Mouse (Mus musculus) kidney, postnatal 0 days (tissue): Measurements from ENCODE around the gene Robo2. TPM values are rescaled to one million over a fixed set of nuclear protein-coding genes. Genes with fewer than 3 reads are reported as not detected.
A peak's percentile ranks its signal among the peaks of the same experiment; 100 is the strongest.

Experiments used
- ATAC-seq: fragments of 200-750 bp; cut with Nextera tagmentation; replicated peaks from 2 replicates; pipeline ENCODE4 v1.8.0; 2017; ENCODE audit warnings: low read depth, moderate number of reproducible peaks, moderate TSS enrichment, moderate library complexity; ENCODE audit not compliant: low FRiP score
- DNase-seq: peaks from one replicate; pipeline ENCODE4 v3.0.0-alpha.2; 2016; ENCODE audit warnings: low spot score
- H3K27ac ChIP-seq: fragments of 300-500 bp; sonication (generic); 2 replicates; pipeline ENCODE4 v1.5.1; 2014; ENCODE audit warnings: mild to moderate bottlenecking
- H3K27me3 ChIP-seq: fragments of 300-500 bp; sonication (generic); 2 replicates; pipeline ENCODE4 v1.6.1; 2014; ENCODE audit warnings: low read length, mixed read lengths; ENCODE audit not compliant: insufficient read depth
- H3K36me3 ChIP-seq: fragments of 300-500 bp; sonication (generic); 2 replicates; pipeline ENCODE4 v1.6.1; 2014; ENCODE audit warnings: low read length, mixed read lengths; ENCODE audit not compliant: insufficient read depth
- H3K4me1 ChIP-seq: fragments of 300-500 bp; sonication (generic); replicated peaks from 2 replicates; pipeline ENCODE4 v1.6.1; 2014; ENCODE audit warnings: antibody characterized with exemption, low read length, mixed read lengths; ENCODE audit not compliant: insufficient read depth
- H3K4me2 ChIP-seq: fragments of 300-500 bp; sonication (generic); 2 replicates; pipeline ENCODE4 v1.6.1; 2014; ENCODE audit warnings: mild to moderate bottlenecking, low read length, moderate library complexity, mixed read lengths
- H3K4me3 ChIP-seq: fragments of 300-500 bp; sonication (generic); replicated peaks from 2 replicates; pipeline ENCODE4 v1.5.1; 2014; ENCODE audit warnings: low read depth, low read length
- H3K9ac ChIP-seq: fragments of 300-500 bp; sonication (generic); 2 replicates; pipeline ENCODE4 v1.6.1; 2014; ENCODE audit warnings: low read depth, low read length
- H3K9me3 ChIP-seq: fragments of 300-500 bp; sonication (generic); replicated peaks from 2 replicates; pipeline ENCODE4 v1.6.1; 2016; ENCODE audit warnings: low read length, inconsistent platforms, mixed read lengths
- CTCF ChIP-seq: IDR thresholded peaks from 2 replicates; pipeline ENCODE4 v1.5.1; 2016; ENCODE audit warnings: antibody characterized with exemption, low read depth, mild to moderate bottlenecking, moderate library complexity
- WGBS: fragments of 180-500 bp; shearing (Covaris S2); extraction: QIAGEN DNeasy Blood & Tissue Kit; methylation state at CpG from one replicate; pipeline ENCODE4 v1.1.7; 2014; 5-methylcytosine and 5-hydroxymethylcytosine counted together
- polyA plus RNA-seq: library from polyadenylated mRNA; unstranded; fragments of >200 nt; fragmentation: Nextera tagmentation; extraction: Ambion mirVana; gene quantifications from 2 replicates; pipeline ENCODE4 v1.2.1, GENCODE M21; 2015

Gene Robo2
- polyA plus RNA-seq, 1 experiment from 2014 or later, result 30.7 TPM

- no peak for TF ChIP-seq CTCF
- Histone ChIP-seq H3K36me3 (no peaks in the 10 kb centered on the region), H3K4me2 (no peak overlapping the region), H3K27ac (no peak overlapping the region), H3K9me3 (no peaks in the 10 kb centered on the region), H3K4me1 (no peaks in the 10 kb centered on the region), H3K4me3 (no peak overlapping the region), H3K27me3 (no peaks in the 10 kb centered on the region), H3K9ac (no peak overlapping the region)
- ATAC-seq, result 0 out of 2 replicates have a peak, but pooled peaks have one; percentile 36
- 30% methylated on average over 1 of the region's 1 CpGs for WGBS
- DNase-seq, result peak; percentile 75
These were observed 389.2 kb downstream of the Robo2 start for GRCm38 (mm10) chr16:74022281-74022978.

- TF ChIP-seq CTCF, result no peak
- no peak for ATAC-seq
- no peaks in the 10 kb centered on the region for H3K9me3 ChIP-seq
- no peaks in the 10 kb centered on the region for H3K27me3 ChIP-seq
- H3K9ac ChIP-seq, result no peak overlapping the region
- DNase-seq, result no peak
- H3K4me1 ChIP-seq, result no peaks in the 10 kb centered on the region
- no peaks in the 10 kb centered on the region for H3K36me3 ChIP-seq
- no peak overlapping the region for H3K4me2 ChIP-seq
- H3K27ac ChIP-seq, result no peak overlapping the region
- WGBS, result 86% methylated on average over 3 of the region's 3 CpGs
- no peak overlapping the region for H3K4me3 ChIP-seq
These were observed 405.9 kb downstream of the Robo2 start for GRCm38 (mm10) chr16:74005767-74006166.

GRCm38 (mm10) chr16:74001331-74001730 is 410.3 kb downstream of the Robo2 start:
- DNase-seq, result no peak
- 65% methylated on average over 2 of the region's 2 CpGs for WGBS
- Histone ChIP-seq H3K4me2 (no peak overlapping the region), H3K36me3 (no peaks in the 10 kb centered on the region), H3K9ac (no peak overlapping the region), H3K4me1 (no peaks in the 10 kb centered on the region), H3K27me3 (no peaks in the 10 kb centered on the region), H3K9me3 (no peaks in the 10 kb centered on the region), H3K27ac (no peak overlapping the region), H3K4me3 (no peak overlapping the region)
- ATAC-seq, result no peak
- TF ChIP-seq CTCF, result no peak

GRCm38 (mm10) chr16:73991212-73991611 is 420.4 kb downstream of the Robo2 start:
- DNase-seq, result no peak
- Histone ChIP-seq H3K4me3 (no peak overlapping the region), H3K9me3 (no peaks in the 10 kb centered on the region), H3K9ac (no peak overlapping the region), H3K27me3 (no peaks in the 10 kb centered on the region), H3K4me2 (no peak overlapping the region), H3K27ac (no peak overlapping the region), H3K4me1 (no peaks in the 10 kb centered on the region), H3K36me3 (no peaks in the 10 kb centered on the region)
- ATAC-seq, result no peak
- TF ChIP-seq CTCF, result no peak
- 34% methylated on average over 6 of the region's 6 CpGs for WGBS

GRCm38 (mm10) chr16:73969573-73969972 is 442.1 kb downstream of the Robo2 start:
- DNase-seq (no peak), ATAC-seq (no peak)
- TF ChIP-seq CTCF, result no peak
- H3K36me3 ChIP-seq, result no peaks in the 10 kb centered on the region
- H3K27me3 ChIP-seq, result no peaks in the 10 kb centered on the region
- WGBS, result 88% methylated on average over 7 of the region's 7 CpGs
- no peaks in the 10 kb centered on the region for H3K9me3 ChIP-seq
- no peak overlapping the region for H3K4me3 ChIP-seq
- no peak overlapping the region for H3K27ac ChIP-seq
- no peak overlapping the region for H3K4me2 ChIP-seq
- H3K4me1 ChIP-seq, result 0 out of 2 replicates have a peak, but pooled peaks cover under 1% of the 10 kb centered on the region
- H3K9ac ChIP-seq, result no peak overlapping the region

DNA sequence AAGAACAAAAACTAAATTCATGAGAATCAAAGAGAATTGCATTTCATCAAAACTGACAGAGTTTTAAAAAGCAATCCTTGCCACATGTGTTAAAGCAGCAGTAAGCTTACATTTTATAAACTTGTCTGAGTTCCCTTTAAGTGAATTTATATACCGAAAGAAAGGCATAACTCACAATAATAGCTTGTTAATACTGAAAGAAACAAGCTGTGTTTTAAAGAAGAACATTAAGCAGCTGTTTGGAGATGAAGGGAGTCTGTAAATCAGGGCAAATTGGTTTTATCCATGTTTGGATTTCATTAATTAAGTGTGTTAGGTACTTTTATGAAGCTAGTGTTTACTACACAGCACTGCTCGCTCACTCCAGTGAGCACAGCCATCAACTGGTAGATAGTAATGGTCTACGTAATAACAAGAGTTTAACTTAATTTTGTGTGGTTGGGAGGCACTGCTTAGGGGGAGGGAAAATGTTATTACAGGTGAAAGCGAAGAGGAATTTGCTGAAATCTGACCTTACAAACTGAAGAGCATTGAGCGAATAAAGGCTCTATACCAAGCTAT is 447.2 kb downstream of the Robo2 start:
- Histone ChIP-seq H3K27ac (no peak overlapping the region), H3K9ac (no peak overlapping the region), H3K4me2 (peak overlapping the region; percentile 5; the same call in 1 of the 2 replicates), H3K27me3 (no peaks in the 10 kb centered on the region), H3K4me1 (0 out of 2 replicates have a peak, but pooled peaks cover 2% of the 10 kb centered on the region), H3K36me3 (no peaks in the 10 kb centered on the region), H3K4me3 (no peak overlapping the region), H3K9me3 (no peaks in the 10 kb centered on the region)
- ATAC-seq, result peak; percentile 52; the same call in 1 of the 2 replicates
- no peak for TF ChIP-seq CTCF
- 29% methylated on average over 5 of the region's 5 CpGs for WGBS
- peak; percentile 89 for DNase-seq
